Mouse (Mus musculus) heart, adult 9 months (tissue): ENCODE measurements at regions not wholly inside any gene's neighbourhood (a gene's known extent, or its start where the extent isn't known, plus 50 kb on each side); places are given as distances from the start of the nearest gene placed in this dataset.
A peak's percentile ranks its signal among the peaks of the same experiment; 100 is the strongest.

Experiments used
- DNase-seq, 2 experiments: peaks; one replicate each; pipeline ENCODE4 v3.0.0; 2022; ENCODE audit warnings: low spot score in 2 of 2

DNA sequence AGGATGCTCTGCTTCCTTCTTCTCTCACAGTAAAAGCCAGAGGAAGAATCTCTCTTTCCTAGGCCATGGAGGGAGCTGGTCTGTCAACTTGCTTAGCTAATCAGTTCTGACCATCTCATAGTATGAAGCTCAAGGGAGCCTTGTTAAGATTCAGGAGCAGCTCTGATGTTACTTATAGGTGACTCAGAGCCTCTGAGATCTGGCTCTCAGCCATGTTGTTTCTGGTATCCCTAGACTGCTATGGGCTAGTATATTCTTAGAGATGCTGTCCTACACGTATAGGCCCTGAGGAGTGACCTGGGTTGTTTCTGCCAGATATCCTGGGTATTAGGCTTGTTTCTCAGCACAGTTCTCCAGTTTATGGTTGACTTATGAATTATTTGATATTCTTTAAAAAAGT, 160.9 kb downstream of the 4930564D02Rik start:
- no peak for DNase-seq

DNA sequence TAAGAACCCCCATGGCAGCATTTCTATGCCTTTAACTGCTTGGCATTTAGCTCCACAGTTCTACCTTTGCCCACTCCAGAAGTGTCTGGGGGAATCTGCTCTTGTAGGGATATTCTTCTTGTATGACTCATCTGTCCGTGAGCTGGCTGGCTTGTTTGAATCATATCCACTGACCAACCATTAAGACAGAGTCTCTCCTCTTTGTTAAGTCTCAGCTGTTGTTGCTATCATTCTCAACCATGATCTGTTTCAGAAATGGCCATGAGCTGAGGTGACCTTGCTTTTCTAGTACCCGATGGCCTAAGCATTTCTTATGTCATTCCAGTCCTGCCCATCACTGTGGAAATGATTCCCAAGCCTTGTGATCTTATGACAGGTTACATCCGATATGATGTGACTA, 161.8 kb downstream of the 4930564D02Rik start:
- DNase-seq = no peak

DNA sequence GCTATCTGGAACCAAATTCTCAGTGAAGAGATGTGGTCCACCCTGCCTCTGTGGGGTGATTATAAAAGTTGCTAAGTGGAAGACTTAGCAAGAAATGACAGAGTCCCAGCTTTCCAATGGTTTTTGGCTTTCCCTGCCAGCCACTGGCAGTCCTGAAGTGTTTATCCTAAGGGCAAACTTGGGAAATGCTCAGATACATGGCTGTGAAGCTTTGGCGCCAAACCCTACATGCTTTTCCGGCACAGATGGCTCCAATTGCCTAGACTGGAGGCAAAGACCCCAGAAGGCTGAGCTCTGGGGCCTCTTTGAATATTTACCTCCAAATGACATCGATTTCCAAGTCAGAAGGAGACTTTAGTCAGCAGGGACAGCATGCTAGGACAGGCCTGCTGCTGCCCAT, 174.4 kb downstream of the 4930564D02Rik start:
- DNase-seq = no peak

DNA sequence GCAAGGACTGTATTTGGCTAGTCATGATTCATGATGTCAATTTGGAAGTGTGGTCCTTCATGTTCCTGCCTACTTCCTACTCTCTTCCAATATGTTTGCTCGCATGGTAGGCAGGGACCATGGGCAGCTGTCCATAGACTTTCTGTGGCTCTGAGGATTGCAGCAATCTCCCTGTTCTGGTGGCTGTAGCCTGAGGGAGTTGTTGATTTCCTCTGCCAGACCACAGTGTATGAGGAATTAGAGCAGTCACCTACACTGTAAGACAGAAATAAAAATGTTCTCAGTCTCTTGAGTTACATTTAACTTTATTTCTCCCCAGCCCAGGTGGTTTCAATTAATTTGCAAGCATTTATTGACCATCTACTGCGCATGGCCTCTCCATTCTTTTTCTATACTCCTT, 190.5 kb downstream of the 4930564D02Rik start:
- DNase-seq = no peak

DNA sequence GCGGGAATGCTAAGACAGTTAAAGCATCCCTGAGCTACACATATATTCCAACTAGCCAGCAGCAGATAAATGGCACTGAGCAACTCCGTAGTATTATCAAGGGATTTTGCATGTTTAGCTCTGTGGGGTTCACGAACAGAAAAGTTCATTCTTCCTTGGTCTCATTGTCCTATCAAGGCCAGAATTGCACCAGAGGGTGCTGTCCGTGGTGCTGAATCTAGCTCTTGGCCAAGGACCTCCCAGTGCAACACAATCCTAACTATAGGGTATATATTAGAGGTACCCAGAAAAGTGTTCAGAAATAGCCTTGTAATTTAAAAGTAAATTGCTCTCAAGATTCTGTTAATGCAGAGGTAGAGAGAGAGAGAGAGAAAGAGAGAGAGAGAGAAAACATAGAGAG, 176.9 kb upstream of the Kcnd3 start:
- no peak for DNase-seq

DNA sequence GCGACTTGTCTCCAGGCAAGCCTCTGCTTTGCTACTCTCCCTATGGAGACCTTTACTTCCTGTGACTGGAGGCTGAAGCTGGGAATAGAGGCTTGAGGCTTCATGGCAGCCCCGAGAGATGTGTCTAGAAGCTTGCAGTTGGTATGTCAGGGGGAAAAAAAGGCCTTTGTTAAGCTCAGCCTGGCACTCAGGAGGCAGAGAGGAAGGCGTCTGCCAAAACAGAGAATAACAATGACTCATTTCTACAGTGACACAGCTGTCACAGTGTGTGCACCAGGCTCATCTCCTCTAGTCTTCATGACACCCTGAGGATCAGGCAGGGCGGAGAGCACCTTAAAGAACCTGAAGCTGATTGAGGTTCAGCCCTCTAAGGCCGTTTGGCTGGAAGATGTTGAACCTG, 171.2 kb upstream of the Kcnd3 start:
- no peak for DNase-seq

DNA sequence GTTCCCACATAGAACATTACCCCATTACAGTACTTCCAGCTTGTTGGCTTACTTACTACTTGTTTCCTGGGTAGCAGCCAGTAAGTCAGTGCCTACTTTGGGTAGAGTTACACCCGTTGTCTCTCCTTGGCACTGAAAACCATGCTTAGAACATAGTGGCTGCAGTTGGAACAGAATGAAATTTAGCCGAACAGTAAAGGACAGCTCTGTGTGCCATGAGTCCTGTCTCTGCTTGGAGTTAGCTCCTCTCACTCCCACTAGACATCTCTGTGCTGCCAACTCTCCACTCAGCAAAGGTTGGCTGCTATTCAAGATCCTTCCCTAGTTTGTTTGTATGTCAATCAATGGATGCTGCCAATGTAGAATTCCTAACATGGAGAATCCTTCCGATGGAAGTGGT, 170.4 kb upstream of the Kcnd3 start:
- DNase-seq = no peak

DNA sequence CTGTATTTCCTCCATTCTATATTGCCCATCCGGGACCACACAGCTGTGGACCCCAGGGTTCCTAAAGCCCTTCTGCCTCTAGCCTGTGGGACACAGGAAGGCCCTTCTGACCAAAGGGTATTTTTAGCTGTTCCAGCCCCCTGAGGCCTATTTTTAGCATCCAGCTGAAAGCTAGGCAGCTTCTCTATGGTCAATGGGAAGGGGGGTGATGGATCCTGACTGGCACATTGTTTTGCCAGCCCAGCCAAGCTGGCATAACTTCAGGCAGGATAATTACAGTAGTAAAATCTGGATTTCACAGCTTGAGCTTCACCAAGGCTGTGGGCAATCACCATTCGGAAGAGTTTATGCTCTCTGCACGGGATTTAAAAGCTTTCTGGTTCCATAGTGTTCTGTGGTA, 153.9 kb upstream of the Kcnd3 start:
- peak; percentile 2 to 13 for DNase-seq

DNA sequence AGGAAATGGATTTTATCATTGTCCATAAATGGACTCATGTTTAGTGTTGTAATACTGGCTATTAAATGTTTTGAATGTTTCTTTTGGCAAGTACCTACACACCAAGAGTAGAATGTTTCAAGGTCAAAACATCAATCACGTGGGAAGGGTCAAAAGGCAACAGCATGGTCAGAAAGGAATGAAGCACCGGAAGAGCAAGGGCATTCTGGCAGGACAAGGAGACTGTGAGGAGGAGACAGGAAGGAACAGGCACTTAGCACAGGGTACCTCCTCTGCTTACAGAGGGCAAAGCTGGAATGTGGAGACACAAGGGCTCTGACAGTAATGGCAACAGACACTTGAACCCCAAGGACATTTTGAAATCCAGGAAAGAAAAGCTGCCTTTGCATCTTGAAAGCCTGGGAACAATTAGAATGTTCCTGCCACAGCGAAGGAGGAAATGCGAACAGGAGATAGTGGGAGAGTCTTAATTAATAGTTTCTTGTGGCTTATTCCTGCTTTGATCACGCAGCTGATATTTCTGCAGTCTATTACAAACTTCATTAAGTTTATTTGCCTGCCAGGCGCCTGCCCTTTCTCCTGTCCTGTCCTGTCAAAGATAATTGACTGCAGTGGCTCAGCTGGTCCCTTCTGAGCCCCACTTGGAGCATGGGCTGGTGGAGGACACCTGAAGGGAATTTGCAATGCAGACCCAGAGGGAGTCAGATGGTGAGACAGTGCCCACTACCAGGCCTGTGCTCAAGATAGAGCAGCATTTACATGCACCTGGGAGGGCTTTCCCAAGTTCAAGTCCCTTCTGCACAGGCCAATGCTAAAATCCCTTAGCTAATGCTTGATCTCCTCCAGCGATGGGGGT, 151.2 kb upstream of the Kcnd3 start:
- DNase-seq = no peak

DNA sequence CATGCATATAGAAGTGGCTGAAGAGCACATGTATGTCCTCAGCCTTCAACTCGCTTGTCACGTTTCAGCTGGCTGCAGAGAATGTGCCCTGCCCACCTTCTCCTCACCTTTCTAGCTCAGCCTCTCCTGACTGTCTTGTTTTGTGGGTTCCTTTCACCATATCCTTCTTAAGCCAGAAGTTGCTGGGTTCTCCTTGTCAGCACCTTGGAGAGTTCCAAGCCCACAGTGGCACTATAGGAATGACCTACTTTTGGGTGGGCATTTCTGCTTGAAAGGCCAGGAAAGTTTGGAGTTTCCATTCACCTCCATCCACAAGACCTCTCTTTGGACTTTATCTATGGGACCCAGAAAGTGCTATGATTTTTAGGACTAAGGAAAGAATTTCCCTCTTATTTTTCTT, 144.5 kb upstream of the Kcnd3 start:
- no peak for DNase-seq

DNA sequence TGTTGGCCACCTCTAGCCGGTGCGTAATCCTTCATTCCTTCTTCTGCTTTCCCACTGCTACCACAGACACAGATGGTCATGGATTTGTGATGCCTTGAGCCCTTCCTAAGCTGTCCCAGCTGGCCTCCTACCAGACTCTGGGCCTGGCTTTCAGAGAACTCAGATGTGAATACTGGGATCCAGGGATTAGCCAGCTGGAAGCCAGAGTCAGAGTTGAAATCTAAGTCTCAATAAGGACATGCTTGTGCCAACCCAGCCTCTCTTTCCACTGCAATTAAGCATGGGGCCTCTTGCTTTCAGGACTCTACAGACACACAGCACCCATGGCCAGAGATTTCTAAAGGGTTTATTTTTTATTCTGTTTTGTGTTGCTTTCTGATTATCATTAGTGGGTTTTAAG, 143.1 kb upstream of the Kcnd3 start:
- DNase-seq = no peak

DNA sequence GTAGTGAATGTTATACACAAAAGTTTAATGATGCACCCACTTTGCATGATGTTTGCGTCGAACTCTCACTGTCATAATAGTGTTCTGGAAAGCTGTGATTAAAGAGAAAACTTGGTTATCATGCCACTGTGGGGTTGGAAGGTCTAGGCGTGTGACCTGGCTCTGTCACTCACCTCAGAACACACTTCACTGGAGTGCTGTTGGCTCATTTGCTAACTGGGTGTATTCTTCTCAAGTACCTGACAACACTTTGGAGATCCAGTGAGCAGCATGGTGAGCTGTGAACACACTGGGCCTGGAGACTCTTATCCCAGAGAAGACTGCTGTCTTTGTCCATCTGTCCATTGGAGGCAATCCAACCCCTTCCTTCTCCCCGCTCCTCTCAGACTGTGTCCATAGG, 98.9 kb upstream of the Kcnd3 start:
- no peak for DNase-seq

DNA sequence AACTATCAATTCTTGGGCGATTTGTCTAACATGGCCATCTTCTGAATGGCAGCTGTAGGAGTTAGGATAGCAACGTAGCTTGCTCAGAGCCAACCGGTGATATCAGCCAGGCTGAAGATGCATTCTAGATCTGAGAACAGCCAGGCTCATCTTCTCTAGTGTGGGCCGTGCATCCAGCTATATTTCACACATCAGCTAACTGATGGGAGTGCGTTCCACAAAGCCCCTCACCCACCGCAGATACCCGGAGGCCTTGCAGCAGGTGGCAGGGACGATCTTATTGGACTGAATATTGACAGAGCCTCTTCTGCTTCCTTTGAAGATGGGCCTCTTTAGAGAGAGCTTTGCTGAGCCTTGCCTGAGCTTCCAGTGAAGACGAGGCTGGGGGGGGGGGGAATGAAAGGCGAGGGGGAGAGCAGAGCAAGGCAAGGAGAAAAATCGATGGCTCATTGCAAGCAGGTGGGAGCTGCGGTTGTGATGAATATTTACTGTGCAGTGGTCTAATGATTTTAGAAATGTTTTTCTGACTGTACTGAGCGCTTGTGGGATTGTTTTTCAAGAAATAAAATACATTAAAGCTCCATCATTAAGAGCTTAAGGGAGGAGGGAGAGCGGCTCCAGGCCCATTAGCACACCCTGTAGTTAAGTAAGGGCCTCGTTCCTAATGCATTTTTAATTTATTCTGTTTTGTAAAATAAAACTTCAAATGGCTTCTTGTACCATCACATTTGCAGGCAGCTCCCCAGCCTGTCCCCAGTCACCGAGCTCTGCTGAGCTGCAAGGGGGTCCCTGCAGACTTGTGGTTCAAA, 97.8 kb upstream of the Kcnd3 start:
- DNase-seq = no peak

DNA sequence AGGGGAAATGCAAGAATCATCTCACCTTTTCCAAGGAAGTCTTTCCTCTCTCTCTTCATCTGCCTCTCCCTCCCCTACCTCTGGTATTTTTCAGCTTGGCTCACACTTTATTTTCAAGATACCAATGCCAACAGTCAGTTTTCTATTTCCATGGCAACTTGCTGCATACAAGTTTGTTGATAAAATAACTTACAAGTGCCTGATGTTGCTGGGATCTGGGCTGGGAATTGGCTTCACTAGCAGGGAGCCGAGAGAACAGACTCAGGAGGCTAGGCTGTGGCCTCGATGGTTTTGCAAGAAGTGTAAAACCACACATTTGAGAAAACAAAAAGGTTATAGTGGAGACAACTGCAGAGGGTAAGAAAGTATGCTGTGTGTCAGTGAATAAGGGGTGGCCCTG, 94.6 kb upstream of the Kcnd3 start:
- no peak for DNase-seq

DNA sequence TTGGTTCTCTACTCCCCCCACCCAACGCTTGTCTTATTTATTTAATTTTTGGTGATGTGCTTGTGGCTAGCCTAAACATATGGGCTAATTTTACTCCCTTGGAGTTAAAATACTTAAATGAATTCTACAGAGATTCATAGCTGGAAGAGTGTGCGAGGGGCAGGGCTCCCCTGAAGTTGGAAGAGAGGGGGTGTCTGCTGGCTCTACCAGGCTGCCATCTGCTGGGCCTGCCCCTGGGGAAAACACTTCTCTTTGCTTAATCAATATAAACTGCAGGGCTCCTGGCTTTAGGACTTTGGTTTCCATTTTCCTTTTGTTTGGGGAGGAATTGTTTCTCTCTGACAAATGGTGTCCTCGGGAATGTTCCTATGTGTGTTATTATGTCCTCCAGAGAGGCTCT, 92.5 kb upstream of the Kcnd3 start:
- no peak for DNase-seq

DNA sequence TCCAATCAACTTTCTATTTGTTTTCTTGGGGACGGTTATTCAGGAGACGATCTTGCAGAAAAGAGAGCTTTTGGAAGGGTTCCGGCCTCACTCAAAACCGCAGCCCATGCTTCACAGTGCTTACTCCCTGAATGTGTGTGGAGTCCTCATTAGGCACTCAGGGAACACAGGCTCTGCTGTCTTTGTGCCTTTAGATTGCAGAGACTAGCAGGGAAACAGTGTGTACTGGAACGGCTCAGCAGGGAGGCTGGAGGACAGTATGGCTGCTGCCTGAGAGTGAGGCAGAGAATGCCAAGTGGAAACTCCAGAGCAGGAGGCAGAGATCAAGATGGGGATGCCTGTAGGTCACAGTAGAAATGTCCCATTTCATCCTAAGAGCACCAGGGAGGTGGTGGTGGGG, 87.4 kb upstream of the Kcnd3 start:
- no peak for DNase-seq

DNA sequence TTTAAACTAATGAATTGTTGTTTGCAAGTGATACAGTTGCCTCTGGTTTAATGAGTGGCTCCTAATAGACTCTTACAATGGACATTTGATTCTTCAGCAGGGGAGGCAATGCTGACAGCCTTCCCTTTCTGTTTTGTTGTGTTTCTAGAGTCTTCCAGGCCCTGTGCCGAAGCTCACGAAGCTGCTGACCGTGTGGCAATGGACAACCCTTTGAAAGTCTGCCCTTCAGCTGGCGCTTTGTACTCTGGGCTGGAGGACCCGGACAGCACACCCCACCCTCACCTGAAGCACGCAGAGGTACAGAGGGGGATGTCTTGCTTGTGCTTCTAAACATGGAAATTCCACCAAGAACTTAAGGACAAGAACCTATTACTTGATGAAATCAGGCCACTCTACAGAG, 85.3 kb upstream of the Kcnd3 start:
- DNase-seq = no peak

DNA sequence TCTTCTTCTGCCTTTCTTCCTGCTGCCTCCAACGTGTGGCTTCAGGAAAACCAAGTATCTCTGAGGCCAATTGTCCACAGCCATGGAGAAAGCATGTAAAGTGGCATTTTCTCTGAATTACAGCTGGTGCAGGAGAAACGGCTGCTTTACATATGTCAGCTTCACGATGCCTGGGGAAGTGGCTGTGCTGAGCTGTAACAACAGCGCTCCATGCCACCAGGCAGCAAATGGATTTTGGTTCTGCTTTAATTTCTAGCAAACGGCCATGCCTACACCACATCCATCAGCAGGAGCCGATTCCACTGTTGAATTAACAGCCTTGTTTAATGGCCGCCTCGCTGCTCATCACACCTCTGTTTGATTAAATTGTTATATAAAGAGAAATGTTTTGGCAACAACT, 84.2 kb upstream of the Kcnd3 start:
- no peak for DNase-seq

DNA sequence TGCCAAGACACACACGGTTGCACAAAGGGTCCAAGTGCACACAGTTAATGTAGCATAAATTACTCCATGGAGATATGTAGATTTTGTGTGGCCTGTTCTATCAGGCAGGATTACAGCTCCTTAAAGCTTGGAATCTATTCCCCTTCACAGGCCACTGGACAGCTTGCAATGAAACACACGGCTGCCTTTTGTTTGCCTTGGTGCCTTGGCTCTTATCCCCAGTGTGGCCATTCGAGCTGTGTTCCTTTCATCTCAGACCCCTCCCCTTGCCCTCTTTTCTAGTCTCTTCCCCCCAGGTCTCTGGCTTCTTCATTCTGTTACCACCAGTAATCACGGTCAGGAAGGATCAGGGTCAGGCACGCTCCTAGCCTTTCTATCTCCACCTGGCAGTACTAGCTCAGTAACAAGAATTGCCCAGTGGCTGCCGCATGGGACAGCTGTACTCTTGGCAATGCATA, 79.7 kb upstream of the Kcnd3 start:
- DNase-seq = no peak

DNA sequence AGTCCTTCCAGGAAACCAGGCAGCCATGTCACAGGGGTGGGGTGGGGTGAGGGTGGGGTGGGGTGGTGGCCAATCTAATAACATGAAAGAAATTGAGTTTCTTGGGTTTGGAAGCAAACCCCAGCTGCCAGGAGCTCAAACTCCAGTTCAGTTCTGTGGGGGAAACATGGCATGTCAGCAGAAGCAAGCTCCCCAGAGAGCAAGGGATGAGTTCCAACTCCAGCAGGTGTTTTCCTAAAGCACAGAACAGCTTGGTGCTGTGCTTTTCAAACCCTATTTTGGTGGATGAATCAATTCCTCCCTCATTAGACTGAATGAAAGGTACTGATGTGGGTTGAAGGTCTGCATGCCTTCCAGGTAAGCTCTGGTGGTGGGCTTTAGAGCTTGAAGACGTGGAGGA, 77.8 kb upstream of the Kcnd3 start:
- DNase-seq = no peak

DNA sequence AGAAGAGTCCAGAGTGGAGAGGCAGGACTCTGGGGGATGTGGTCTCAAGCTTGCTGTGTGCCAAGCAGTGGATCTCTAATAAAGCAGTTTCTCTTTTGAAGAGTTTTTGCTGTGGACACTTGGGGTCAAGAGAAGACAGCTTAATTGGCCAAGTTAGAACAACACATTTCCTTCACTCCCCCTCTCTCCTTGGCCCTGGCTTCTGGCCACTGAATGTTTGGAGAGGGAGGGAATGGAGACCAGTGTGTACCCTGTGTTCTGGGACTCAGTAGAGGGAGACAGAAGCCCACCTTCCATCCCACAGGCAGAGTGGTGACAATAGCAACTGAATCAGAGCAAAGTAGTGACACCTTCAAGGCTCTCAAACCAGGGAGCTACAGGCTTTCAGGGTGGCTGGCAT, 77.3 kb upstream of the Kcnd3 start:
- peak in 1 of 2 experiments; percentile 4 for DNase-seq

DNA sequence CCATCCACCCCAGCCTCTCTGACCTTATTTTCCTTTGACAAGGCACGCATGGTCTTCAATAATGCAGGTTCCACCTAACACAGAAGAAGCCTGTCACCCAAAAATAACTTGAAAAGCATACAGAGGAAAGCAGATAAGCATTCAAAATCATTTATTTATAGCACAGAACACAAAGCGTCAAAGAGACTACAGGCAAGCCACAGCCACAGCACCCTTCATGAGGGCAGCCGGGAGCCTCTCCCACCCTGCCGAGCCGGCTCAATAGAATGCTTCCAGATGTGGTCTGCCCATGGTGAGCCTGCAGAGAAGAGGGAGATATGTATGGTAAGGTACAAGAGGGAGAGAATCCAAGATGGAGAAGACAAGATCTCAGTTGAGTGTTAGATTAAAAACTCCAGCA, 76.7 kb upstream of the Kcnd3 start:
- DNase-seq = peak; percentile 35 to 43

DNA sequence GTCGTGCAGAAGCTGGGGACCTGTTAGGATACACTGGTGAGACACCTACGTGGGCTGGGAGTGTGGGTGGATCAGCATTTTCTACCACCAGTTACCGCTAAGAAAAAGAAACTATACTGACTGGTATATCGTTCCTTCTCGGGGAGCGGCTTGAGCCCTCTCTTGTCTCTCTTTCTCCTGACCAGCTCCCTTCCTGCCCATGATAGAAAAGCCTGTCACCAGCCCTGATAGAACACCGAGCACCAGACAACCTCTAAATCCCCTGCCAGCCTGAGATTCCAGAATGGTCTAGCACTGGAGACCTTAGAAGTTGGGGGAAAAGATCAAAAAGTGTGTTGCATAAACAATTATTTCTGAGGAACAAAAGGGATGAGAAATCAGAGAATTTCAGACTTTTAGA, 76.3 kb upstream of the Kcnd3 start:
- DNase-seq = no peak
